Comparison of ENCODE assay signal across 9 mouse cellular contexts in the genomic region with DNA sequence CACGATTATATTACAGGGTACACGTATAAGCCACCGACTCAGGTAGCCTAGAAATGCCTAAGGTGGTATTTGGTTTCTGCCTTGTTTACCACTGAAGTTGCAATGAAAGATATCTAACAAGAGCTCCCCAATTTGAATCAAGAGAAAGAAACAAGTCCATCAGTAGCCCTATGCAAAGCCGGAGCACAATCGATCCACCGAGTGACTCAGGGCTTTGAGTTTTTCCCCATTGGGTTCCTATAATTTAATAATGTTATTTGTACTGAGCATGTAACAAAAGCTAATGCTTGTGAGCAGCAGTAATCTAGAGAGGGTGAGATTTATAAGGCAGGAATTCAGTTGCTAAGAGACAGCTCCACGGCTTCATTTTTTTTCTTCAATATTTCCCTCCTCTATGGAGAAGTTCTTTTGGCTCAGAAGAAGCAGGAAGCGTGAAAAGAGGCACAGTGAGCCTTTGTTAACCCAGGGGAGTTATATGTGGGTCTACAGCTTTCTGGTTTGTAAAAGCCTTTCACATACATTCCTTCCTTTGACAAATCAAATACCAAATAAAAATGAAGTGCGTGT. TPM values are rescaled to one million over a fixed set of nuclear protein-coding genes. Genes with fewer than 3 reads are reported as not detected.
DNase-seq lines count a peak whose midpoint lies in the region; ATAC-seq lines count a peak whose summit lies in the region.
"Had no signal": no experiment of that assay in that cellular context is flagged by ENCODE, and none has a peak within 500 bp of the region (broad histone marks: within the 10 kb centered on the region; RNA-seq: fewer than 3 reads in every experiment).

No protein-coding gene starts in this region.

- H3K4me1 ChIP-seq in lung, embryonic 15.5 days, result peaks cover 50% of the 10 kb centered on the region
- H3K4me1 ChIP-seq in forebrain, embryonic 15.5 days, result peaks cover 46% of the 10 kb centered on the region
- peaks cover 85% of the 10 kb centered on the region for H3K4me1 ChIP-seq in limb, embryonic 10.5 days
- peaks cover 40% of the 10 kb centered on the region for H3K4me1 ChIP-seq in stomach, embryonic 14.5 days (ENCODE audit: control insufficient read depth, insufficient read depth, low read length)

- 0 out of 2 replicates have a peak overlapping the region, but pooled peaks have one; percentile 34 for H3K9ac ChIP-seq in lung, embryonic 15.5 days
- peak overlapping the region; percentile 51; the same call in 1 of the 2 replicates for H3K9ac ChIP-seq in forebrain, embryonic 15.5 days (replicated peaks)
- no peak overlapping the region; the same call in 1 of the 2 replicates for H3K9ac ChIP-seq in stomach, embryonic 14.5 days (replicated peaks; ENCODE audit: low read depth, low read length)

- H3K4me2 ChIP-seq in lung, embryonic 15.5 days, result peak overlapping the region; percentile 43
- peak overlapping the region; percentile 45 for H3K4me2 ChIP-seq in forebrain, embryonic 15.5 days (replicated peaks)
- peak overlapping the region; percentile 30 for H3K4me2 ChIP-seq in stomach, embryonic 14.5 days (replicated peaks; ENCODE audit: low read depth, low read length)

- WGBS in lung, embryonic 15.5 days, result 25% methylated on average over 9 of the region's 9 CpGs
- 17% methylated on average over 9 of the region's 9 CpGs for WGBS in forebrain, embryonic 15.5 days
- WGBS in limb, embryonic 10.5 days, result 71% methylated on average over 9 of the region's 9 CpGs
- WGBS in stomach, embryonic 14.5 days, result 33% methylated on average over 9 of the region's 9 CpGs

- peak overlapping the region; percentile 95 for H3K27ac ChIP-seq in lung, embryonic 15.5 days
- peak overlapping the region; percentile 92 for H3K27ac ChIP-seq in forebrain, embryonic 15.5 days (replicated peaks)
- peak overlapping the region; percentile 97 for H3K27ac ChIP-seq in limb, embryonic 10.5 days
- H3K27ac ChIP-seq in stomach, embryonic 14.5 days (ENCODE audit: low read length), result peak overlapping the region; percentile 95
- H3K27ac ChIP-seq: macrophage had no signal

- no peaks in the 10 kb centered on the region for H3K27me3 ChIP-seq in lung, embryonic 15.5 days
- H3K27me3 ChIP-seq in forebrain, embryonic 15.5 days, result no peaks in the 10 kb centered on the region
- H3K27me3 ChIP-seq in limb, embryonic 10.5 days (ENCODE audit: low read depth, poor library complexity, severe bottlenecking), result no peaks in the 10 kb centered on the region
- no peaks in the 10 kb centered on the region for H3K27me3 ChIP-seq in stomach, embryonic 14.5 days (ENCODE audit: control insufficient read depth, insufficient read depth, low read length)

- H3K4me3 ChIP-seq in lung, embryonic 15.5 days, result no peak overlapping the region
- peak overlapping the region; percentile 15; the same call in 1 of the 2 replicates for H3K4me3 ChIP-seq in forebrain, embryonic 15.5 days
- H3K4me3 ChIP-seq in limb, embryonic 10.5 days, result no peak overlapping the region
- no peak overlapping the region for H3K4me3 ChIP-seq in stomach, embryonic 14.5 days (ENCODE audit: low read depth, low read length)

- ATAC-seq in lung, embryonic 15.5 days (ENCODE audit: borderline replicate concordance, extremely low read depth, low FRiP score, low TSS enrichment), result peak; percentile 50; the same call in 1 of the 2 replicates
- ATAC-seq in forebrain, embryonic 15.5 days (replicated peaks), result peak; percentile 55; the same call in 1 of the 2 replicates
- no peak; the same call in 1 of the 2 replicates for ATAC-seq in stomach, embryonic 14.5 days (ENCODE audit: insufficient number of reproducible peaks, insufficient read depth, low FRiP score, low read depth)

- no peaks in the 10 kb centered on the region for H3K9me3 ChIP-seq in lung, embryonic 15.5 days
- no peaks in the 10 kb centered on the region for H3K9me3 ChIP-seq in forebrain, embryonic 15.5 days
- H3K9me3 ChIP-seq in limb, embryonic 10.5 days (replicated peaks), result no peaks in the 10 kb centered on the region
- H3K9me3 ChIP-seq in stomach, embryonic 14.5 days (ENCODE audit: control insufficient read depth, low read depth, low read length), result no peaks in the 10 kb centered on the region

- DNase-seq in lung, postnatal 14 days, result no peak
- DNase-seq in limb, embryonic 10.5 days (ENCODE audit: low spot score), result no peak
- no peak for DNase-seq in cerebellum, adult 9-10 months
- DNase-seq in B cell, adult 2 months, result no peak
- no peak for DNase-seq in embryo, embryonic 11 days

- H3K36me3 ChIP-seq in lung, embryonic 15.5 days, result no peaks in the 10 kb centered on the region
- H3K36me3 ChIP-seq in forebrain, embryonic 15.5 days, result no peaks in the 10 kb centered on the region
- peaks cover 19% of the 10 kb centered on the region for H3K36me3 ChIP-seq in limb, embryonic 10.5 days
- H3K36me3 ChIP-seq in stomach, embryonic 14.5 days (ENCODE audit: control insufficient read depth, insufficient read depth, low read length), result no peaks in the 10 kb centered on the region

RNA-seq across cellular contexts. Expression of a gene that starts 18.8 kb away (rescaled TPM):
- 12.1 and 13.0 TPM in 2 replicates for polyA plus RNA-seq in lung, embryonic 15.5 days (2015; fragmentation: Nextera tagmentation; extraction: Ambion mirVana)
- polyA plus RNA-seq in forebrain, embryonic 15.5 days (2015; fragmentation: Nextera tagmentation; extraction: Ambion mirVana), result 14.9 and 17.3 TPM in 2 replicates
- polyA plus RNA-seq in limb, embryonic 10.5 days (2016; fragmentation: Nextera tagmentation; extraction: Ambion mirVana), result 28.8 and 33.1 TPM in 2 replicates
- 10.8 and 12.9 TPM in 2 replicates for polyA plus RNA-seq in stomach, embryonic 14.5 days (2014; fragmentation: Nextera tagmentation; extraction: Ambion mirVana)

RNA-seq across cellular contexts. Expression of a gene that starts 35.8 kb away (rescaled TPM):
- polyA plus RNA-seq in lung, embryonic 15.5 days (2015; fragmentation: Nextera tagmentation; extraction: Ambion mirVana), result 3.5 and 6.5 TPM in 2 replicates
- 0.48 and 0.61 TPM in 2 replicates for polyA plus RNA-seq in forebrain, embryonic 15.5 days (2015; fragmentation: Nextera tagmentation; extraction: Ambion mirVana)
- polyA plus RNA-seq in limb, embryonic 10.5 days (2016; fragmentation: Nextera tagmentation; extraction: Ambion mirVana), result 0.38 TPM in 2 replicates
- polyA plus RNA-seq in stomach, embryonic 14.5 days (2014; fragmentation: Nextera tagmentation; extraction: Ambion mirVana), result 1.5 and 116 TPM in 2 replicates
- polyA plus RNA-seq: macrophage had no signal

RNA-seq across cellular contexts. Expression of a gene that starts 48.5 kb away (rescaled TPM):
- 1,436 and 1,497 TPM in 2 replicates for polyA plus RNA-seq in lung, embryonic 15.5 days (2015; fragmentation: Nextera tagmentation; extraction: Ambion mirVana)
- polyA plus RNA-seq in forebrain, embryonic 15.5 days (2015; fragmentation: Nextera tagmentation; extraction: Ambion mirVana), result 313 and 315 TPM in 2 replicates
- polyA plus RNA-seq in limb, embryonic 10.5 days (2016; fragmentation: Nextera tagmentation; extraction: Ambion mirVana), result 3,140 and 3,810 TPM in 2 replicates
- 1,146 and 1,247 TPM in 2 replicates for polyA plus RNA-seq in stomach, embryonic 14.5 days (2014; fragmentation: Nextera tagmentation; extraction: Ambion mirVana)
